Mouse (Mus musculus): ENCODE data around the gene Lpp. TPM values are rescaled to one million over a fixed set of nuclear protein-coding genes. Genes with fewer than 3 reads are reported as not detected.

Lpp gene
- polyA plus RNA-seq, 1 experiment from 2014 or later = 45.3 TPM

DNA sequence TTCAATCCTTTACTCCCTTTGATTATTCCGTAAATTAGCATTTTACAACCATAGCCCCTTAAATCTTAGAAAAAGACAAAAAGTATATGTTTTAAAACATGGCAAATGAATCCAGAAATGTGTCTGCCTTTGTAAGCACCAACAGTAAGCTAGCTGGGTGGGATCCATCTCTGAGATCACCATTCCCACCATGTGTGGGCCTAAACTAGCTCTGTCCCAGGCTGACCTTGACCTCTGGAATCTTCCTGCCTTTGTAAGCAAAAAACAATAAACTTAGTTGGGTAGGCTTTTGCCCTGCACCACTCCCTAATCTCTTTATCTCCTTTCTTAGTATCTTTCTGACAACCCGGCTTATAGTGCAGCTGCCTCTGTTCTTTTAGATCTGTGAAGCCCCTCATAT, 13.2 kb downstream of the Lpp start:
- H3K36me3 ChIP-seq = peaks cover 42% of the 10 kb centered on the region
- no peak for DNase-seq (ENCODE audit: low spot score)
- 96% methylated on average over 2 of the region's 2 CpGs for WGBS

GRCm38 (mm10) chr16:24411281-24411680, 18.0 kb downstream of the Lpp start:
- WGBS = 90% methylated on average over 6 of the region's 6 CpGs
- H3K9me3 ChIP-seq (replicated peaks) = no peaks in the 10 kb centered on the region
- H3K4me3 ChIP-seq = no peak overlapping the region
- H3K27me3 ChIP-seq (ENCODE audit: low read depth, poor library complexity, severe bottlenecking) = no peaks in the 10 kb centered on the region
- no peak for DNase-seq (ENCODE audit: low spot score)
- H3K36me3 ChIP-seq = peaks cover 32% of the 10 kb centered on the region
- no peak overlapping the region for H3K27ac ChIP-seq
- 0 out of 2 replicates have a peak, but pooled peaks cover 3% of the 10 kb centered on the region for H3K4me1 ChIP-seq

More for the DNA sequence above, 13.2 kb downstream of the Lpp start:
- Histone ChIP-seq H3K27me3 (ENCODE audit: low read depth, poor library complexity, severe bottlenecking) (no peaks in the 10 kb centered on the region), H3K27ac (no peak overlapping the region), H3K4me3 (no peak overlapping the region), H3K4me1 (no peaks in the 10 kb centered on the region; the same call in 1 of the 2 replicates), H3K9me3 (replicated peaks) (no peaks in the 10 kb centered on the region)

DNA sequence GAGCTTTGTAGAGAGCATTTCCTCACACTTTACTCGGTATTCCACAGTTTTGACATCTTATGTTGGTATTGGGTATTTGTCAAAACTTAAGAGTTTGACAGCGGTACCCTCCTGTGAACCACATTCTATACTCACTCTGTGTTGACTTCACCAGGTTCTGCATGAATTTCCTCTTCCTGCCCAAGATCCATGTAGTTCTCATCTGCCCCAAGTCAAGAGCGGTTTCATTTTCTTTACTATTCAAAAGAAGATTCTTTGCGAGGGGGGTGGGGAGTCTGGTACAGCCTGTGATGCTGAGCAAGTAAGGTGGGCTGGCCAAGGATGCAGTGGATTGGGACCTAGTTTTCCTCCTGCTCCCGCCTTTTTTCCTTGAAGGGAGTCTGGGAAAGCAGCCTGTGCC, 18.9 kb downstream of the Lpp start:
- Histone ChIP-seq H3K9me3 (replicated peaks) (no peaks in the 10 kb centered on the region), H3K36me3 (peaks cover 34% of the 10 kb centered on the region), H3K27ac (no peak overlapping the region), H3K4me3 (no peak overlapping the region), H3K27me3 (ENCODE audit: low read depth, poor library complexity, severe bottlenecking) (no peaks in the 10 kb centered on the region), H3K4me1 (0 out of 2 replicates have a peak, but pooled peaks cover 3% of the 10 kb centered on the region)
- no peak for DNase-seq (ENCODE audit: low spot score)
- 92% methylated on average over 5 of the region's 5 CpGs for WGBS

DNA sequence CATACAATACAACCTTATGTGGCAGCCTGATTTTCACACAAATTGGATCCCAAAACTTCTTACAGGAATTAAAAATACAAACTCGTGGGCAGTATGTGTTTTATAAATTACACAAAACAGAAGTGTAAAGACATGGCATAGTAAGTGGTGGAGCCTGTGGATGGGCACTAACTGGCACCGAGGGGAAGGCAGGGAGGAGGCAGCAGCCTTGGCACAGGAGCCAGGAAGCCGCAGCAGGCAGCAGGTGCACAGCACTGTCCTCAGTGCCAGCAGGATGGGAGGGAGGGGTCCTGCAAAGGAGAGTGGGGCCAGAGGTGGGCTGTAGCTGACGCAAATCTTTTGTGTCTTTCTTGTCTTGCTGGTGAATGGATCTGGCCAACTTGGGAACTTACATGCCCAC, 19.8 kb downstream of the Lpp start:
- Histone ChIP-seq H3K4me3 (no peak overlapping the region), H3K27me3 (ENCODE audit: low read depth, poor library complexity, severe bottlenecking) (no peaks in the 10 kb centered on the region), H3K4me1 (0 out of 2 replicates have a peak, but pooled peaks cover 3% of the 10 kb centered on the region), H3K27ac (no peak overlapping the region), H3K36me3 (peaks cover 37% of the 10 kb centered on the region), H3K9me3 (replicated peaks) (no peaks in the 10 kb centered on the region)
- 89% methylated on average over 4 of the region's 4 CpGs for WGBS
- no peak for DNase-seq (ENCODE audit: low spot score)

DNA sequence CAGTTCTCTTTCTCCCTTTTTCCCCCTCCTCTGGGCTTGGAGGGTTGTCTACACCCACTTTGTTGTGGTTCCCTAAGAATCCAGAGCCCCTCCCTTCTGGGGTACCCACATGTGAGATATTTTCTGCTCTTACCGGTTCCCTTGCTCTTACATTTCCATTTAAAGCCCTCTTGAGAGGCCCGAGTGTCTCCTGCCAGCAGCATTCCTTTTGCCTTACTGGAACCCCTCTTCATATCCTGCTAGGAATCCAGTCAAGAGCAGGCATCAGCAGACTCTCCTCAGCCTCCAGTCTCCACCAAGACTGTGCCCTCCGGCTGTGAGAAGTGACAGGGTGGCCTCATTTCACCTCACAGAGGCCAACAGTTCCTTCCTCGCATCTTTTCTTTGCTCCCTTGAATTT, 24.7 kb downstream of the Lpp start:
- Histone ChIP-seq H3K4me1 (peaks cover 9% of the 10 kb centered on the region), H3K4me3 (no peak overlapping the region), H3K9me3 (replicated peaks) (no peaks in the 10 kb centered on the region), H3K27me3 (ENCODE audit: low read depth, poor library complexity, severe bottlenecking) (no peaks in the 10 kb centered on the region), H3K27ac (no peak overlapping the region), H3K36me3 (peaks cover 38% of the 10 kb centered on the region)
- 80% methylated on average over 4 of the region's 4 CpGs for WGBS
- DNase-seq (ENCODE audit: low spot score) = no peak

DNA sequence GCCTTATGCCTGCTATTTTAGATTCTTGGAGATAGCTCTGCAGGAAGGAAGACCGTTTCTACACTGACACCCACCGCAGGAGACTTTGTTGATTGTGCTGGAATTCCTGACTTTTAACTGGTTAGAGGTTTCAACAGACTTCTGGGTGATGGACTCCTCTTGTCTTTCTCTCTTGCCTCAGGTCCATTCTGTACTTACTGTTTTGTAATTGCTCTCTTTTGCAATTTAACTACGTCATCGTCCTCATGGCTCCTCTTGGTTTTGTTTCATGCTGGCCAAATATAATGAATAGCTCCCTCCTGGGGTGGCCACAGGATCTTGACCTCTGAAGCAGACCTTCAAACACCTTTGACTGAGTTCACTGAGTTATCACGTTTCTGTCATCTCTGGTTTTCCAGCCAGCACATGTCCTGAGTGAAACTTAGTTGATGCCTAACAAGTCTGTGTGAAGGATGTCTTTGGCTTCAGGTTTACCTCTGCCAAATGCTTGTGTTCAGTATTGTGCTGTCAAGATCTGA, 27.4 kb downstream of the Lpp start:
- Histone ChIP-seq H3K9me3 (replicated peaks) (no peaks in the 10 kb centered on the region), H3K27ac (no peak overlapping the region), H3K36me3 (peaks cover 26% of the 10 kb centered on the region), H3K4me1 (peaks cover 26% of the 10 kb centered on the region), H3K4me3 (no peak overlapping the region), H3K27me3 (ENCODE audit: low read depth, poor library complexity, severe bottlenecking) (no peaks in the 10 kb centered on the region)
- 72% methylated on average over 5 of the region's 5 CpGs for WGBS
- no peak for DNase-seq (ENCODE audit: low spot score)

DNA sequence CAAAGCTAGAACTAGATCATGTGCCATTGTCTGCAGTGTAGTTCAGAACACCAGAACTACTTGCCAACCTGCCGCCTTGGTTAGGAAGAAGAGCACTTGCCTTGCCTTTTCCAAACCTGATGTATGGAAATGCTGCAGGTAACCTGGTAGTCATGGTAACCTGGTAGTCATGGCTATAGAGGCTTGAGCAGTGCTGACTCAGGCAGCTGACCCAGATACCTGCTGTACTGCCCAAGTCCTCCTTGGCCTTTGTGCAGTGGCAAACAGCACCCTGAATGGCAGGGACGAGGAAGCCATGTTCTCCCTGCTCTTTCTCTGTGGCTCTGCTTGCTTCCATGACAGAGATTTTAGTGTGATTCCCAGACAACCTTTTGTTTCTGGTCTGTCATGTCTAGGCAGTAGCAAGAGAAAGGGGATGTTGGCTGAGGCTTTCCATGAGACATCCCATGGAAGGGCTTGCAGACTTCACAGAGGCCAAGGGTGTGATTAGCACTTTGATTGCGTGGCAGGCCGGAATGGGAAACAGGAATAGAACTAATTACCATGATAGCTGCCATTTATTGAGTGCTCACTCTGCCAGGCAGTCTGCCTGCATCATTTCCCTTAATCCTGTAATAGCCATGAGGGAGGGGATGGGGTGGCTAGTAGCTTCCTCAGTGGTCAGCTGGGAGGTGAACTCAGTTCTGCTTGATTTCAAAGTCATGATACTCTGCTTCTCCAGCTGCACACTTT, 28.5 kb downstream of the Lpp start:
- no peaks in the 10 kb centered on the region for H3K27me3 ChIP-seq (ENCODE audit: low read depth, poor library complexity, severe bottlenecking)
- H3K4me3 ChIP-seq = no peak overlapping the region
- peaks cover 26% of the 10 kb centered on the region for H3K4me1 ChIP-seq
- peaks cover 14% of the 10 kb centered on the region for H3K36me3 ChIP-seq
- 67% methylated on average over 4 of the region's 4 CpGs for WGBS
- H3K9me3 ChIP-seq (replicated peaks) = no peaks in the 10 kb centered on the region
- no peak overlapping the region for H3K27ac ChIP-seq
- no peak for DNase-seq (ENCODE audit: low spot score)

- H3K27ac ChIP-seq = no peak overlapping the region
- peaks cover 37% of the 10 kb centered on the region for H3K4me1 ChIP-seq
- 90% methylated on average over 4 of the region's 4 CpGs for WGBS
- H3K36me3 ChIP-seq = peaks cover 8% of the 10 kb centered on the region
- H3K9me3 ChIP-seq (replicated peaks) = no peaks in the 10 kb centered on the region
- no peak overlapping the region for H3K4me3 ChIP-seq
- no peaks in the 10 kb centered on the region for H3K27me3 ChIP-seq (ENCODE audit: low read depth, poor library complexity, severe bottlenecking)
- DNase-seq (ENCODE audit: low spot score) = no peak
Observed at GRCm38 (mm10) chr16:24423196-24423595, 29.9 kb downstream of the Lpp start.

DNA sequence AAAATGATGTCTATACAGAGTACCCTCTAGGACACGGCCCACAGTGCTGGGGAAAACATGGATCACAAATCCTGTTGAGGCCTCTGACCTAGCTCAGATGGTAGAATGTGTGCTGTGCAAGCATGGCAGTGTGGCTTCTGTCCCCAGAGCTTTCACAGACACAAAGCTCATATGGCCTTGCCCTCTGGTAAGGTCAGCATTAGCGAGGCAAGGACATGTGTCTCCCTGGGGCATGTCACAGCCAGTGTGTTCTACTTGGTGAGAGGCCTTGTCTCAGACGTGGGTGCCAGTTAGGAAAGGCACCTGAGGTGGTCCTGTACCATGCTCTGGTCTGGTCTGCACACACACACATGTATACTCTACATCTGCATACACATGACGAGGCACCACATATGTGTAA, 30.4 kb downstream of the Lpp start:
- H3K9me3 ChIP-seq (replicated peaks) = no peaks in the 10 kb centered on the region
- no peak for DNase-seq (ENCODE audit: low spot score)
- no peaks in the 10 kb centered on the region for H3K27me3 ChIP-seq (ENCODE audit: low read depth, poor library complexity, severe bottlenecking)
- no peak overlapping the region for H3K27ac ChIP-seq
- H3K36me3 ChIP-seq = peaks cover 5% of the 10 kb centered on the region; the same call in 1 of the 2 replicates
- WGBS = 75% methylated on average over 4 of the region's 4 CpGs
- no peak overlapping the region for H3K4me3 ChIP-seq
- H3K4me1 ChIP-seq = peaks cover 42% of the 10 kb centered on the region

DNA sequence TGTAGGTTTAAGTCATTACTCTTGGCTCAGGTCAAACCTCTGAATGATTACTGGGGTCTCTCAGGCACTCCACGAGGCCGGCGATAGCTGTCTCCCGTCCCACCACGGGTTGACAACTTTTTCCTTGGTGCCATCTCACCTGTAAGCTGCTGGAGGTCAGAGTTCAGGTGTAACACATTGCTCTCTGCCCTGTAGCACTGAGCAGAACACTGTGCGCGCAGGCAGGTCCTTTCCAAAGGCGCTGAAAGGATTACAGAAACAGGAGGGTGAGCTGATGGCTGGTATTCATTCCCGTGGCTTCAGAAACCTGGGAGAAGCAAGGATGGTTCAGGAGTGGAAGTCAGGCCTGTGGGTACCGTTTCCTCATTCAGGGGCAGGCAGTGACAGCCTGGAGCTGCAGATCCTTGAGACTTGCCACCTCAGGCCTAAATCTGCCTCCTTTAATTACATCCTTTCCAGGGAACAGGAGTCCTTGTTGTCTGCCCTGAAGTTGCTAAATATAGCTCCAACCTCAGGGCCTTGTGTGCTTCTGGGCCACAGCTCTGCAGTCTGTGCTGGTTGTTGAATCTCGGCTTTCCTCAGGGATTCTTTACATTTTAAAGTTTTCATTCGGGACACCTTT, 31.2 kb downstream of the Lpp start:
- no peak overlapping the region for H3K4me3 ChIP-seq
- no peaks in the 10 kb centered on the region for H3K9me3 ChIP-seq (replicated peaks)
- 62% methylated on average over 12 of the region's 12 CpGs for WGBS
- peaks cover 3% of the 10 kb centered on the region; the same call in 1 of the 2 replicates for H3K36me3 ChIP-seq
- H3K27me3 ChIP-seq (ENCODE audit: low read depth, poor library complexity, severe bottlenecking) = no peaks in the 10 kb centered on the region
- no peak overlapping the region for H3K27ac ChIP-seq
- H3K4me1 ChIP-seq = peaks cover 46% of the 10 kb centered on the region
- no peak for DNase-seq (ENCODE audit: low spot score)

DNA sequence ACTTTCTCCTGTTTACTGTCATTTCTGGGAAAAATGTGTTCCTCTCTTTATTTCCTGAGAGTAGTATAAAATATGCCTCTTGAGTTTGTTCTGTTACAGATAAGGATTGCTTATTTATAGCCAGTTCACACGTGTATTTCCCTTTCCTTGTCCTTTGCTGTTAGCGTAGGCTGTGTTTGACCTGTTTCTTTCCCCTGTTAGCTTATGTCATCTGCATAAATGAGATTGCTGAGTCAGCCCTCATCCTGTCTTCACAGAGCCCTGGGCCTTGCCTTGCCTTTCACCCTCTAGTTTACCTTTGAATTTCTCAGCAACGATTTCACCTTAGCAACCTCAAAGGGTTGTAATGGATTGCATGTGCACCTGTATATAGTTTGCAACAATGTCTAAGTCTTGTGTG, 32.5 kb downstream of the Lpp start:
- no peak overlapping the region for H3K4me3 ChIP-seq
- no peaks in the 10 kb centered on the region for H3K36me3 ChIP-seq
- 85% methylated on average over 3 of the region's 3 CpGs for WGBS
- H3K27me3 ChIP-seq (ENCODE audit: low read depth, poor library complexity, severe bottlenecking) = no peaks in the 10 kb centered on the region
- H3K27ac ChIP-seq = no peak overlapping the region
- H3K4me1 ChIP-seq = peaks cover 46% of the 10 kb centered on the region
- no peaks in the 10 kb centered on the region for H3K9me3 ChIP-seq (replicated peaks)
- no peak for DNase-seq (ENCODE audit: low spot score)

DNA sequence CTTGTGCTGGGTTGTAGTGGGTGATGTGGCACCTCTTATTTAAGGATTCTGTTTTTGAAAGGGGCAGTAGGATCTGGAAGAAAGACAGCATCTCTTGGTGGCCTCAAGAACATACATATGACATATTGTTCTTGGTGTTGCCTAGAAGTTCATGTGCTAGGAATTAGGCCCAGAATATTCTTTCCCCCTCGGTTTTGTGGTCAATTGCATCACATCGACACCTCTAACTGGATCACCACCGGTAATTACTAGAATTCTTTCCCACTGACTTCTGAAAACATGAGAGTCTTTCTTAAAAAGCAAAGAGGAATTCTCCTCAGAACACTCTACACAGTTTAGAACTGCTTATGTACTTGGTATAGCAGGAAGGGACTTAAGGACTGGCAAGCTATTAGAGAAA, 34.3 kb downstream of the Lpp start:
- DNase-seq (ENCODE audit: low spot score) = no peak
- 81% methylated on average over 3 of the region's 3 CpGs for WGBS

GRCm38 (mm10) chr16:24428055-24428454, 34.7 kb downstream of the Lpp start:
- no peak overlapping the region for H3K4me3 ChIP-seq
- H3K9me3 ChIP-seq (replicated peaks) = no peaks in the 10 kb centered on the region
- no peaks in the 10 kb centered on the region for H3K27me3 ChIP-seq (ENCODE audit: low read depth, poor library complexity, severe bottlenecking)
- peaks cover 37% of the 10 kb centered on the region for H3K4me1 ChIP-seq
- WGBS = 31% methylated on average over 4 of the region's 4 CpGs
- no peaks in the 10 kb centered on the region for H3K36me3 ChIP-seq
- H3K27ac ChIP-seq = no peak overlapping the region
- no peak for DNase-seq (ENCODE audit: low spot score)

More for the DNA sequence above, 34.3 kb downstream of the Lpp start:
- H3K4me3 ChIP-seq = no peak overlapping the region
- no peaks in the 10 kb centered on the region for H3K27me3 ChIP-seq (ENCODE audit: low read depth, poor library complexity, severe bottlenecking)
- no peak overlapping the region for H3K27ac ChIP-seq
- no peaks in the 10 kb centered on the region for H3K9me3 ChIP-seq (replicated peaks)
- H3K36me3 ChIP-seq = no peaks in the 10 kb centered on the region
- H3K4me1 ChIP-seq = peaks cover 38% of the 10 kb centered on the region

Measured in limb, embryonic 10.5 days (tissue).